Mouse (Mus musculus) liver, postnatal 0 days (tissue): Measurements from ENCODE around the gene Smc1b. TPM values are rescaled to one million over a fixed set of nuclear protein-coding genes. Genes with fewer than 3 reads are reported as not detected.
"Not testable (repeated sequence)": the region's sequence is repeated elsewhere in the genome, so short reads cannot be mapped to it uniquely, and the experiment has no call there.

ENCODE experiments used
- ATAC-seq: fragments of 200-750 bp; cut with Nextera tagmentation; 2 replicates; pipeline ENCODE4 v1.8.0; 2017; ENCODE audit warnings: mild to moderate bottlenecking, moderate library complexity
- DNase-seq: peaks from one replicate; pipeline ENCODE4 v3.0.0-alpha.2; 2016
- H3K27ac ChIP-seq: fragments of 300-500 bp; sonication (generic); 2 replicates; pipeline ENCODE4 v1.5.1; 2014; ENCODE audit warnings: antibody characterized with exemption, moderate library complexity, mild to moderate bottlenecking, low read depth
- H3K27me3 ChIP-seq: fragments of 300-500 bp; sonication (generic); 2 replicates; pipeline ENCODE4 v1.6.1; 2014; ENCODE audit warnings: low read length, control low read depth, mixed read lengths; ENCODE audit not compliant: insufficient read depth
- H3K36me3 ChIP-seq: fragments of 300-500 bp; sonication (generic); replicated peaks from 2 replicates; pipeline ENCODE4 v1.6.1; 2014; ENCODE audit warnings: mild to moderate bottlenecking, control low read depth, low read length, moderate library complexity, mixed read lengths; ENCODE audit not compliant: insufficient read depth
- H3K4me1 ChIP-seq: fragments of 300-500 bp; sonication (generic); 2 replicates; pipeline ENCODE4 v1.6.1; 2014; ENCODE audit warnings: antibody characterized with exemption, mild to moderate bottlenecking, control low read depth; ENCODE audit not compliant: insufficient read depth
- H3K4me2 ChIP-seq: fragments of 300-500 bp; sonication (generic); 2 replicates; pipeline ENCODE4 v1.6.1; 2014; ENCODE audit warnings: low read depth, mild to moderate bottlenecking, low read length, moderate library complexity, mixed read lengths
- H3K4me3 ChIP-seq: fragments of 300-500 bp; sonication (generic); 2 replicates; pipeline ENCODE4 v1.5.1; 2014; ENCODE audit warnings: low read depth, low read length
- H3K9ac ChIP-seq: fragments of 300-500 bp; sonication (generic); replicated peaks from 2 replicates; pipeline ENCODE4 v1.6.1; 2014; ENCODE audit warnings: mild to moderate bottlenecking, moderate library complexity
- H3K9me3 ChIP-seq: fragments of 300-500 bp; sonication (generic); 2 replicates; pipeline ENCODE4 v1.6.1; 2016; ENCODE audit warnings: mild to moderate bottlenecking, control low read depth, low read length, mixed read lengths
- CTCF ChIP-seq: sonication (generic); IDR thresholded peaks from 2 replicates; pipeline ENCODE4 v1.5.1; 2016; ENCODE audit warnings: antibody characterized with exemption, low read depth
- EP300 ChIP-seq: IDR thresholded peaks from 2 replicates; pipeline ENCODE4 v1.6.1; 2016; ENCODE audit warnings: antibody characterized with exemption, low read depth, mild to moderate bottlenecking
- WGBS: fragments of 180-500 bp; shearing (Covaris S2); extraction: QIAGEN DNeasy Blood & Tissue Kit; methylation state at CpG from one replicate; pipeline ENCODE4 v1.1.7; 2014; ENCODE audit not compliant: insufficient replicate concordance; 5-methylcytosine and 5-hydroxymethylcytosine counted together
- polyA plus RNA-seq: library from polyadenylated mRNA; unstranded; fragments of >200 nt; fragmentation: Nextera tagmentation; extraction: Ambion mirVana; gene quantifications from 2 replicates; pipeline ENCODE4 v1.2.1, GENCODE M21; 2015

Gene Smc1b
- polyA plus RNA-seq, 1 experiment from 2014 or later = 0.94 TPM

- no peak for TF ChIP-seq EP300
- TF ChIP-seq CTCF = no peak
- WGBS = 62% methylated on average over 5 of the region's 5 CpGs
- H3K4me3 ChIP-seq = no peak overlapping the region
- DNase-seq (no peak), ATAC-seq (no peak)
- 0 out of 2 replicates have a peak, but pooled peaks cover 3% of the 10 kb centered on the region for H3K4me1 ChIP-seq
- no peak overlapping the region for H3K4me2 ChIP-seq
- no peak overlapping the region for H3K9ac ChIP-seq
- H3K27ac ChIP-seq = no peak overlapping the region
- peaks cover 9% of the 10 kb centered on the region for H3K36me3 ChIP-seq
- H3K9me3 ChIP-seq = no peaks in the 10 kb centered on the region
- no peaks in the 10 kb centered on the region for H3K27me3 ChIP-seq
Measured at GRCm38 (mm10) chr15:85043761-85044160, 88.0 kb downstream of the Smc1b start.

GRCm38 (mm10) chr15:85043116-85043515 is 88.6 kb downstream of the Smc1b start:
- no peaks in the 10 kb centered on the region for H3K27me3 ChIP-seq
- H3K4me1 ChIP-seq = peaks cover 4% of the 10 kb centered on the region; the same call in 1 of the 2 replicates
- H3K27ac ChIP-seq = 0 out of 2 replicates have a peak overlapping the region, but pooled peaks have one; percentile 34
- H3K4me2 ChIP-seq = no peak overlapping the region
- peaks cover 4% of the 10 kb centered on the region; the same call in 1 of the 2 replicates for H3K36me3 ChIP-seq
- H3K9ac ChIP-seq = no peak overlapping the region
- 54% methylated on average over 5 of the region's 5 CpGs for WGBS
- TF ChIP-seq EP300 = no peak
- TF ChIP-seq CTCF = no peak
- ATAC-seq (no peak), DNase-seq (no peak)
- no peaks in the 10 kb centered on the region for H3K9me3 ChIP-seq
- no peak overlapping the region for H3K4me3 ChIP-seq

- H3K9ac ChIP-seq = no peak overlapping the region
- ATAC-seq = peak; percentile 68
Measured at GRCm38 (mm10) chr15:85042361-85042954, 89.3 kb downstream of the Smc1b start.

GRCm38 (mm10) chr15:85041546-85042225 is 90.1 kb downstream of the Smc1b start:
- 75% methylated on average over 10 of the region's 10 CpGs for WGBS
- no peak overlapping the region for H3K4me2 ChIP-seq
- H3K27me3 ChIP-seq = no peaks in the 10 kb centered on the region
- H3K9ac ChIP-seq = no peak overlapping the region
- no peak for DNase-seq
- H3K27ac ChIP-seq = peak overlapping the region; percentile 9; the same call in 1 of the 2 replicates
- H3K4me3 ChIP-seq = no peak overlapping the region
- H3K9me3 ChIP-seq = no peaks in the 10 kb centered on the region
- peaks cover 13% of the 10 kb centered on the region for H3K4me1 ChIP-seq
- H3K36me3 ChIP-seq = peaks cover 4% of the 10 kb centered on the region; the same call in 1 of the 2 replicates
- TF ChIP-seq EP300 = no peak
- no peak for ATAC-seq

More at GRCm38 (mm10) chr15:85042361-85042954, 89.3 kb downstream of the Smc1b start:
- H3K9me3 ChIP-seq = no peaks in the 10 kb centered on the region
- peaks cover 9% of the 10 kb centered on the region for H3K4me1 ChIP-seq
- peaks cover 4% of the 10 kb centered on the region; the same call in 1 of the 2 replicates for H3K36me3 ChIP-seq
- H3K4me2 ChIP-seq = no peak overlapping the region
- no peaks in the 10 kb centered on the region for H3K27me3 ChIP-seq
- H3K4me3 ChIP-seq = no peak overlapping the region
- WGBS = 32% methylated on average over 4 of the region's 4 CpGs
- DNase-seq = peak; percentile 51
- peak overlapping the region; percentile 34; the same call in 1 of the 2 replicates for H3K27ac ChIP-seq
- TF ChIP-seq CTCF (peak; percentile 74), EP300 (no peak)

GRCm38 (mm10) chr15:85037343-85037690 is 94.4 kb downstream of the Smc1b start:
- TF ChIP-seq CTCF (no peak), EP300 (no peak)
- DNase-seq (no peak), ATAC-seq (no peak)
- Histone ChIP-seq H3K4me2 (peak overlapping the region; percentile 96), H3K27me3 (no peaks in the 10 kb centered on the region), H3K4me1 (peaks cover 19% of the 10 kb centered on the region), H3K27ac (peak overlapping the region; percentile 58; the same call in 1 of the 2 replicates), H3K4me3 (peak overlapping the region; percentile 79), H3K36me3 (no peaks in the 10 kb centered on the region), H3K9me3 (no peaks in the 10 kb centered on the region), H3K9ac (peak overlapping the region; percentile 73)
- 5% methylated on average over 5 of the region's 8 CpGs for WGBS

- ATAC-seq (peak; percentile 97), DNase-seq (peak; percentile 97)
- H3K4me2 ChIP-seq = peak overlapping the region; percentile 96
- H3K9ac ChIP-seq = peak overlapping the region; percentile 73
- under 1% methylated on average over 58 of the region's 75 CpGs for WGBS
- no peak for TF ChIP-seq CTCF
- no peak for TF ChIP-seq EP300
- H3K4me1 ChIP-seq = peaks cover 19% of the 10 kb centered on the region
- H3K27ac ChIP-seq = peak overlapping the region; percentile 58
- no peaks in the 10 kb centered on the region for H3K27me3 ChIP-seq
- H3K4me3 ChIP-seq = peak overlapping the region; percentile 79
- no peaks in the 10 kb centered on the region for H3K36me3 ChIP-seq
- H3K9me3 ChIP-seq = no peaks in the 10 kb centered on the region
Measured at GRCm38 (mm10) chr15:85036566-85037342, 95.0 kb downstream of the Smc1b start.

GRCm38 (mm10) chr15:85033916-85034315 is 97.8 kb downstream of the Smc1b start:
- not testable (repeated sequence) for H3K4me3 ChIP-seq, H3K27ac ChIP-seq, H3K9me3 ChIP-seq, ATAC-seq, H3K9ac ChIP-seq, H3K4me2 ChIP-seq, DNase-seq, H3K27me3 ChIP-seq, H3K36me3 ChIP-seq
- WGBS = 36% methylated on average over 7 of the region's 7 CpGs
- H3K4me1 ChIP-seq = peaks cover 19% of the 10 kb centered on the region
